Mouse (Mus musculus) heart, adult 11 months (tissue): ENCODE data around the gene Rb1.

Experiments used
- DNase-seq: peaks from one replicate; pipeline ENCODE4 v3.0.0; 2022

The Rb1 gene

GRCm38 (mm10) chr14:73257348-73257747 lies 68.3 kb downstream of the Rb1 start:
- no peak for DNase-seq

- DNase-seq: peak; percentile 36
These were observed 70.1 kb downstream of the Rb1 start for GRCm38 (mm10) chr14:73255426-73255970.

- DNase-seq: peak; percentile 70
These were observed 71.2 kb downstream of the Rb1 start for GRCm38 (mm10) chr14:73254412-73254811.

DNA sequence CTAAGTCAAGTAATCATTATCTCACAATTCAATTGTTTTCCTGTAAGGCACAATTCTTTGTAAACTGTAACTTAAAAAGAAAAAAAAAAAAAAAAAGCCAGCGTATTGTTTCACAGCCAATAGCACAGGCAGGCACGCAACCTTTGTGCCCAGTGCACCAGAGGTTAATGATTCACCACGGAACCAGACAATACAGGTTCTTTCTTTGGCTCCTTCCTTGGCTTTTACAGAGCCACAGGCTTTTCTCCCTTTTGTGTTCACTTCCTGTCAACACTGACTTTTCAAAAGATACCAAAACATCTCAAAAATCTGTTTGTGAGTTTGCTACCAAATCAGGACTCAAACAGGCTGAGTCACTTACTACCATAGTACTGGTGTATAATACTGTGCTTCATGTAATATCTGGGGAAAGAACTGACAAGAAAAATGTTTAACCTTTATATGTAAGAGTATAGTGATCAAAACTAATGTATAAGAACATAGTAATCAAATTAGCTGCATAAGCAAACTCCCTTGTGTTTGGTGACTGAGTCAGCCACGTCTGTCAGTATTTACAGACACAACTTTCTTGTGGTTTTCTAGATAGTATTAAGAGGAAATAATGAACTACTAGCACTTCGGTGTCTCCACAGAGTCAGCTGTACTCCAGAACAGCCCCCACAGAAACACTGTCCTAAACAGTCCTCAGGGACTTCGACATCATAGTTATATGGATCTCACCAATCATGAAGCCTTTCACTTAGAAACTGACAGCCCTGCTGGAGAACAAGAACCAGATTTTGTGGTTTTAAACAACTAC lies 72.0 kb downstream of the Rb1 start:
- peak; percentile 88 for DNase-seq

DNA sequence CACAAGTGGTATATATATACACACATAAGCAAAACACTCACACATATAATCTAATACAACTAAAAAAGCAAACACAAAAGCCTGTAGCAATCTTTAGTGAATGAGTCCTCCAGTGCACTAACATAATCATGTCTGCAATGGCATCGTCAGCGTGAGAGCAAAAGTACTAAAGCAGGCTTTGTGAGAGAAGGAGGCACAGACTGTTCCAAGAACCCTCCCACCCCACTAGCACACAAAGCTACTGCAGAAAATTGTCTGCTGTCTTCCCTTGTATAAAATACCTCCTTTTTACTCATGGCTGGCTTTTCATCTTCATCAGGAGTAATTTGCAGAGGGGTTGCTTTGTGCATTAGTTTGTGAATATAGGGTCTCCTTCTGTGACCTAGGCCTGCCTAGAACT lies 73.3 kb downstream of the Rb1 start:
- peak; percentile 43 for DNase-seq

GRCm38 (mm10) chr14:73250056-73250455 lies 75.6 kb downstream of the Rb1 start:
- no peak for DNase-seq

GRCm38 (mm10) chr14:73244061-73244597 lies 81.5 kb downstream of the Rb1 start:
- no peak for DNase-seq

DNA sequence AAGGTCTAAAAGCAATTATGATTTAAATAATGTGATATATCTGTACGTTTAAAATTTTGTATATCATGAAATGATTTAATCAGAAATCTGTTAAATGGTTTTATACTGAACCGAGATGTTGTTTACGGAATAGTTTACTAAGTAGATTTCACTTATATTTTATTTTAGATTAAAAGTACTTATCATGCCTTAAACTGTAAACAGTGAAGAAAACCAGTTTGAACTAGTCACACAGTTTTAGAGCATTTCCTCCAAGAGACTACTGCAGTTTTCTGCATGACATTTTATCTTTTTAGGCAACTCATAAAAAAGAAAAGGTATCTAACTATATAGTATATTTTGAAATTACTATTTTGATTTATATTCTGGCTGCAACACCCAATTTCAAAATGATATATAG lies 85.8 kb downstream of the Rb1 start:
- no peak for DNase-seq

- peak; percentile 89 for DNase-seq
These were observed 86.3 kb downstream of the Rb1 start for GRCm38 (mm10) chr14:73239291-73239690.

- peak; percentile 95 for DNase-seq
These were observed 86.9 kb downstream of the Rb1 start for GRCm38 (mm10) chr14:73238498-73239250.

- DNase-seq: peak; percentile 98
These were observed 87.7 kb downstream of the Rb1 start, which contains the start of gene Lpar6 for GRCm38 (mm10) chr14:73237848-73238321. TSS of gene Lpar6 (plus strand) at chr14:73237895.

GRCm38 (mm10) chr14:73234468-73235031 lies 91.1 kb downstream of the Rb1 start:
- peak; percentile 93 for DNase-seq

DNA sequence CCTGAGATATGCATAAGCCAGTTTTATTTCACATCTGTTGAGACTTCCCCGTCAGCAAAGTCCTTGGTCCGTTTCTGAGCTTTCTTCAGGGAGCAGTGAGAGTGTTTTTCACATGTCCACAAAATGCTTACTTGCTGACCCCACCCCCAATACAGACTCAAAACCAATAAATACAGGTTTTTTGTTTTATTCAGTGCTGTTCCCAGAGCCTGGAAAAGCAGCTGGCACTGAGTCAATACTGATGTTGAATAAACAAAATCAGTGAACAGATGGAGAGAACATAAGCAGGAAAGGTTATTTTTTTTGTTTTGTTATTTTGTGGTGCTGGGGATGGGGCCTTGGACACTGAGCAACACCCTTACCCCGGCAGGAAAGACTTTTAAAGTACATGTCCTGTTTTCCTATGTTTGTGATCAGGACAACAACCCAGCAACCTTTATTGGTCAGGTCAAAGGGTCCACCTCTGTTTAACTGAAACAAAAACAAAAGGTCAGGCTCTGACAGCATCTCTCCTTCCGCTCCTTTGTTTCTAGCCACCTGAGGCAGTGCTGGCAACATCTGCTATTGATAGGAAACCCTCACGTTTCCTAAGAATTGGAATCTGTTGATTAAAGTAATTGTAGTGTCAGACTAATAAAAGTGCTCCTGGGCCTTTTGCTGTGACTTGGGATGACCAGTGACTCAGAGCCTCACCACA lies 94.2 kb downstream of the Rb1 start:
- peak; percentile 94 for DNase-seq

DNA sequence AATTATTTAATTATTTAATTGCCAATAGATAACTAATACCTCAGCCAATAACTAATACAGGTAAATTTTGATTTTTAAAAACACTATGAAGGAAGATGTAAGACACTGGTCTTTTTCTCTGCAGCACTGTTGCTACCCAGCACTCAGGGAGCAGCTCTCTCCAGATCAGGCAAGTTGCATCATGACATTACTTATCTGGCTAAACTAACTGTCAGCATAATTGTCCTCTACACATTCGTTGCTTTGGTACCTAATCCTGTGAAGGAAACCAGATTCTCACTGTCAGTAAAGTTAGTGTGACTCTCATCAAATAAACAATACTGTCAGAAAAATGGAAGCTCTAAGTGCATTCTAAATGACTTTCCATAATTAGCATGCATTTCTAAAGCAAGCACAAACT lies 98.8 kb downstream of the Rb1 start:
- peak; percentile 45 for DNase-seq

GRCm38 (mm10) chr14:73226346-73226745 lies 99.3 kb downstream of the Rb1 start:
- DNase-seq: peak; percentile 75

DNA sequence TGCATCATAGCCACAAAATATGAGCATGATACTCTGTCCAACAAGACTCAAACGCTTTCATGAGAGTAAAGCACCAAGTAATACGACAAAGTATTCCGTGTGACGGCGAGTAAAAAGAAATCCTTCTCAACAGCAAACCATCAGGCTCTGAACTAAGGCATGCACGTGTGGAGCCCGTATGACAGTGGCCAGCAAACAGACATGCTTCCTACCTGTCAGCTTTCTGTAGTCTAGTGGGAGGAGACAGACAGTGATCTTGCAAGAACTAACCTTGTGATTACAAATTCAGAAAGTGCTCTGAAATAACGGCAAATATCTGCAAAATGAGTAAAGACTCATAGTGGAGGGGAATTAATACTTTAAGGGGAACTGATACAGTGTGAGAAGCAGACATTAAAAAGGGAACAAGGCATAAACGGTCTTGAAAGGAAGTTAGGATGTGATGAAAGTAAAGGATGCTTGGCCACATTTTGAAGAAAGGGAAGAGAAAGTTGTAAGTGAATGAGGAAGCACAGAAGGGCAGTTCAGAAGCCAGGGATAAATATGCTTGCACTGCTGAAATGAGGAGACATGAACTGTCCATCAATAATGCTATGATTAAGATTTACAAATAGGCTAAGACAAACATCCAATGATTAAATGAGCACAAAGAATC lies 103.2 kb downstream of the Rb1 start:
- peak; percentile 77 for DNase-seq

DNA sequence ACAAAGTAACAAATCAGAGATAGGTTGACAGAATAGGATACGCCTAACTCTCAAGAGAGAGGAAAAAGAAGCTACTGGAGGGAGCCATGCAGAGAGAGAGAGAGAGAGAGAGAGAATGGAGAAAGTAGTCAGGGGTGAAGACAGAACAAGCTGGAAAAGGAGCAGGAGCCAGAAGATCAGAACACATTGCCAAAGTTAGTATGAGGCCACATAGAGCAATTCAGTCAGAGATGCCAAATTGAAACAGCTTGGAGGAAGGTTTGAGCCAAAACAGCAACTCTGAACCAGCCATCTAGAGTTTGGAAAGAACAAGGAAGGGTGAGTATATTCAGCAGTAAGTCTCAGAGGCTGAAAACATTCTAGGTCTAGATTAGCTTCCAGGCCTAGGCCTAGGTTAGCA lies 108.6 kb downstream of the Rb1 start:
- peak; percentile 96 for DNase-seq

DNA sequence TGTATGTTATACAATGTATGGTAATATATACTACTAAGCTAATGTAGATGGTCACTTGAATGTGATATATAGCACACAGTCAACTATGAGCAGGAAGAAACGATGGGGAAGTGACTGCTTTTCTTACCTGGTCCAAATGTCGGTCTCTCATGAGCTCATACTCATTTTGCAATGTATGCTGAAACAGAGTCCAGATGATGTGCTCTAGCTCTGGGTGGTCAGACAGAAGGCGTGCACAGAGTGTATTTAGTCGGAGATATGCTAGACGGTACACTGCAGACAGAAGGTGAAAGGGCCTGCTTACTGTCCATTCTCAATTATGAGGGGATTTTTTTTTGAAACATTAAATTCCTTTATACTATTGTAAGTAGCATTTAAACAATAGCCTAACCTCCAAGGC lies 114.1 kb downstream of the Rb1 start:
- no peak for DNase-seq

GRCm38 (mm10) chr14:73210196-73210595 lies 115.4 kb downstream of the Rb1 start:
- no peak for DNase-seq

GRCm38 (mm10) chr14:73209262-73209661 lies 116.4 kb downstream of the Rb1 start:
- DNase-seq: peak; percentile 94

- peak; percentile 58 for DNase-seq
These were observed 121.6 kb downstream of the Rb1 start for GRCm38 (mm10) chr14:73204016-73204415.

DNA sequence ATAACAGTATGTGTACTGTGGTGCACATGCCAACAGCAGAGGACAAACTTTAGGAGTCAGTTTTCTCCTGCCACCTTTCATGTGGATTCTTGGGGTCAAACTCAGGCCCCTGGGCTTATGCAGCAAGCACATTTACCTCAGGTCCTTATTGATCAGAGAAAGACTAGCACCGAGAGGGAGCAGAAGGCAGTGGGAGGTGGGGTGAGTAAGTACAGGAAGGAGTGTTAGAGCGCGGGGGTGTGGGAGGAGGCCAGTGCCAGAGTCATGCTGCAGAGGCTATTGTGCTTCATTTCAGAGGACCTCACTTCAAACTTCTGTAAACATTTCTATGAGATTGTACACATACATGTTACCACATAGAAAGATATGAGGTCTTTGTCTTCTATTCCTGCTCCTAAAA lies 124.2 kb downstream of the Rb1 start:
- DNase-seq: no peak
